Mouse (Mus musculus): ENCODE measurements around the gene Gm20388.

- TF ChIP-seq CTCF (IDR thresholded peaks at IDR 0.05; ENCODE audit: low read depth): no peak
- no peak for TF ChIP-seq EP300 (IDR thresholded peaks at IDR 0.05; ENCODE audit: low read depth)
Measured at GRCm38 (mm10) chr8:121952800-121953199, 2042.2 kb downstream of the Gm20388 start.
